22 mouse cellular contexts compared by ENCODE assay signal in the genomic region with DNA sequence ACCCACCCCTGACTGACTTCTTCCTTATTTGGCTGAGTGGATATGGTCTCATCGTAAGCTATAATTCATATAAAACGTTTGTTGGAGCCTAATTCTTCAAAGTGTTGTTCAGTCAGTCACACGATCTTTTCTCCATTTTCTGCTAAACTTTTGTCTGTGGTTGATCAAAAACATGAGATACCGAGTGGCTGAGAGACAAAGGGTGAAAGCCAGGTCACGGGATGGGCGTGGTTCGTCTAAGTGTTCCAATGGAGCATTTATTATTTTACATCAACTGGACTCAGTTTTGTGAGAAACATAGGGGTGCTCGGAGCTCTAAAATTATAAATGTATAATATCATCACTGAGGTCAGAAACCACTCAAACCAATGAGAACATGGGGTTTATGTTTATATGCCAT.
"Had no signal": no experiment of that assay in that cellular context is flagged by ENCODE, and none has a peak within 500 bp of the region (broad histone marks: within the 10 kb centered on the region; RNA-seq: fewer than 3 reads in every experiment).

No protein-coding gene starts in this region.

- H3K4me3 ChIP-seq: heart, embryonic 10.5 days; heart, embryonic 12.5 days; hindbrain, embryonic 13.5 days; hindbrain, embryonic 15.5 days; kidney, embryonic 15.5 days; limb, embryonic 13.5 days; limb, embryonic 15.5 days; liver, embryonic 12.5 days had no signal

- H3K9me3 ChIP-seq: heart, embryonic 10.5 days; heart, embryonic 12.5 days; hindbrain, embryonic 13.5 days; hindbrain, embryonic 15.5 days; kidney, embryonic 15.5 days; limb, embryonic 13.5 days; limb, embryonic 15.5 days; liver, embryonic 12.5 days had no signal

- H3K36me3 ChIP-seq: heart, embryonic 10.5 days; heart, embryonic 12.5 days; hindbrain, embryonic 13.5 days; hindbrain, embryonic 15.5 days; kidney, embryonic 15.5 days; limb, embryonic 13.5 days; limb, embryonic 15.5 days; liver, embryonic 12.5 days had no signal

- H3K9ac ChIP-seq: heart, embryonic 12.5 days; hindbrain, embryonic 13.5 days; hindbrain, embryonic 15.5 days; kidney, embryonic 15.5 days; limb, embryonic 13.5 days; limb, embryonic 15.5 days; liver, embryonic 12.5 days; liver, embryonic 14.5 days had no signal

- H3K27ac ChIP-seq: heart, embryonic 10.5 days; hindbrain, embryonic 13.5 days; hindbrain, embryonic 15.5 days; hindbrain, postnatal 0 days; kidney, embryonic 15.5 days; kidney, postnatal 0 days; limb, embryonic 13.5 days; limb, embryonic 15.5 days; liver, embryonic 12.5 days; liver, embryonic 14.5 days had no signal

- H3K4me1 ChIP-seq: hindbrain, embryonic 15.5 days; liver, embryonic 12.5 days had no signal

- H3K27me3 ChIP-seq: heart, embryonic 12.5 days; hindbrain, embryonic 13.5 days; hindbrain, embryonic 15.5 days; kidney, embryonic 15.5 days; limb, embryonic 13.5 days; limb, embryonic 15.5 days; liver, embryonic 12.5 days had no signal

- DNase-seq: gastrocnemius, postnatal 14 days; heart, adult 18-20 months; heart, postnatal 10 days; kidney, adult 11 months; kidney, adult 2 months; kidney, adult 9 months; kidney, postnatal 14 days; kidney, postnatal 36 days; layer of hippocampus, adult 9-11 months; layer of hippocampus, postnatal 36 days; left cerebral cortex, postnatal 4 days had no signal
